In the genomic region with DNA sequence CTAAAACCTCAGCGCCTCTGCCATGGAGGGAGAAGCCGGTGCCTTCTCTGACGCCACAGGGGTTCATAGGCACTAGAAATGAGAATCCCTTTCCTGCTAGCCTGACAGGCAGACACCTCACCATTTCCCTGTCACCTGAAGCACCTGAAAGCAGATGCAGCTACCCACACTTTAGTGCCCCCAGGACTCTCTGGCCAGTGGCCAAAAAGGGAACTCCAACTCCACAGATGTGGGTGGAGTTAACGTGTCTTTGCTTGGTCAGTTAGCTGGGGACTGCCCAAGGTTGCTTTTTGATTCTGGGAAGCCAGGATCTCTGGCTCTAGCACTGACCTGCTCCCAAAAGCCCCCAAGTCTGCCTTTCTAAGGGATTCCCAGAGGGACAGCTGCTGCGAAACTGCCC, we compare ENCODE assay signal across 11 mouse cellular contexts. TPM values are rescaled to one million over a fixed set of nuclear protein-coding genes. Genes with fewer than 3 reads are reported as not detected.
DNase-seq lines count a peak whose midpoint lies in the region; ATAC-seq lines count a peak whose summit lies in the region.
"Had no signal": no experiment of that assay in that cellular context is flagged by ENCODE, and none has a peak within 500 bp of the region (broad histone marks: within the 10 kb centered on the region; RNA-seq: fewer than 3 reads in every experiment).

No protein-coding gene starts in this region.

- no peaks in the 10 kb centered on the region for H3K9me3 ChIP-seq in kidney, embryonic 14.5 days (ENCODE audit: control insufficient read depth, low read length)
- H3K9me3 ChIP-seq in embryonic facial prominence, embryonic 12.5 days = no peaks in the 10 kb centered on the region
- H3K9me3 ChIP-seq in hindbrain, embryonic 15.5 days = no peaks in the 10 kb centered on the region
- H3K9me3 ChIP-seq in midbrain, embryonic 12.5 days = no peaks in the 10 kb centered on the region
- H3K9me3 ChIP-seq: G1E had no signal

- no peaks in the 10 kb centered on the region for H3K27me3 ChIP-seq in kidney, embryonic 14.5 days (ENCODE audit: control insufficient read depth, insufficient read depth, low read length)
- no peaks in the 10 kb centered on the region for H3K27me3 ChIP-seq in embryonic facial prominence, embryonic 12.5 days
- no peaks in the 10 kb centered on the region for H3K27me3 ChIP-seq in hindbrain, embryonic 15.5 days
- H3K27me3 ChIP-seq in midbrain, embryonic 12.5 days = peaks cover 18% of the 10 kb centered on the region

- H3K27ac ChIP-seq in kidney, embryonic 14.5 days (ENCODE audit: low read depth, low read length) = peak overlapping the region; percentile 11; the same call in 1 of the 2 replicates
- H3K27ac ChIP-seq in embryonic facial prominence, embryonic 12.5 days = 0 out of 2 replicates have a peak overlapping the region, but pooled peaks have one; percentile 81
- peak overlapping the region; percentile 78 for H3K27ac ChIP-seq in hindbrain, embryonic 15.5 days (replicated peaks)
- peak overlapping the region; percentile 83 for H3K27ac ChIP-seq in midbrain, embryonic 12.5 days (replicated peaks)

- peak overlapping the region; percentile 81; the same call in 1 of the 2 replicates for H3K4me2 ChIP-seq in kidney, embryonic 14.5 days (replicated peaks; ENCODE audit: low read depth, low read length)
- H3K4me2 ChIP-seq in embryonic facial prominence, embryonic 12.5 days (replicated peaks) = peak overlapping the region; percentile 67
- peak overlapping the region; percentile 66 for H3K4me2 ChIP-seq in hindbrain, embryonic 15.5 days
- peak overlapping the region; percentile 88 for H3K4me2 ChIP-seq in midbrain, embryonic 12.5 days (replicated peaks)

- 65% methylated on average over 5 of the region's 5 CpGs for WGBS in kidney, embryonic 14.5 days
- 58% methylated on average over 5 of the region's 5 CpGs for WGBS in embryonic facial prominence, embryonic 12.5 days
- WGBS in hindbrain, embryonic 15.5 days = 40% methylated on average over 5 of the region's 5 CpGs
- WGBS in midbrain, embryonic 12.5 days = 51% methylated on average over 5 of the region's 5 CpGs

- H3K4me1 ChIP-seq in kidney, embryonic 14.5 days (ENCODE audit: control insufficient read depth, insufficient read depth, low read length) = peaks cover 29% of the 10 kb centered on the region
- H3K4me1 ChIP-seq in embryonic facial prominence, embryonic 12.5 days = peaks cover 35% of the 10 kb centered on the region
- peaks cover 50% of the 10 kb centered on the region for H3K4me1 ChIP-seq in hindbrain, embryonic 15.5 days (replicated peaks)
- H3K4me1 ChIP-seq in midbrain, embryonic 12.5 days = peaks cover 58% of the 10 kb centered on the region

- DNase-seq in kidney, adult 8-10 months = no peak
- DNase-seq in frontal cortex, postnatal 10 days (ENCODE audit: low spot score in 2 of 2) = no peak
- DNase-seq: cerebellum, adult 9-10 months; right cerebral cortex, postnatal 4 days had no signal

- peak overlapping the region; percentile 34; the same call in 1 of the 2 replicates for H3K9ac ChIP-seq in kidney, embryonic 14.5 days (ENCODE audit: low read depth, low read length)
- H3K9ac ChIP-seq in embryonic facial prominence, embryonic 12.5 days = peak overlapping the region; percentile 70
- H3K9ac ChIP-seq in hindbrain, embryonic 15.5 days = peak overlapping the region; percentile 62
- H3K9ac ChIP-seq in midbrain, embryonic 12.5 days (replicated peaks) = peak overlapping the region; percentile 77

- H3K36me3 ChIP-seq in kidney, embryonic 14.5 days (ENCODE audit: control insufficient read depth, insufficient read depth, low read length) = no peaks in the 10 kb centered on the region; the same call in 1 of the 2 replicates
- peaks cover under 1% of the 10 kb centered on the region; the same call in 1 of the 2 replicates for H3K36me3 ChIP-seq in embryonic facial prominence, embryonic 12.5 days
- H3K36me3 ChIP-seq in hindbrain, embryonic 15.5 days = no peaks in the 10 kb centered on the region
- H3K36me3 ChIP-seq in midbrain, embryonic 12.5 days = peaks cover 16% of the 10 kb centered on the region; the same call in 1 of the 2 replicates

- no peak overlapping the region; the same call in 1 of the 2 replicates for H3K4me3 ChIP-seq in kidney, embryonic 14.5 days (ENCODE audit: low read length)
- peak overlapping the region; percentile 77 for H3K4me3 ChIP-seq in embryonic facial prominence, embryonic 12.5 days
- peak overlapping the region; percentile 79 for H3K4me3 ChIP-seq in hindbrain, embryonic 15.5 days
- H3K4me3 ChIP-seq in midbrain, embryonic 12.5 days = peak overlapping the region; percentile 71

- no peak for ATAC-seq in kidney, embryonic 14.5 days (ENCODE audit: low FRiP score, low TSS enrichment)
- no peak for ATAC-seq in embryonic facial prominence, embryonic 12.5 days (ENCODE audit: insufficient number of reproducible peaks, insufficient read depth, low FRiP score, low TSS enrichment)
- no peak for ATAC-seq in hindbrain, embryonic 15.5 days (ENCODE audit: low FRiP score, low read depth)
- no peak for ATAC-seq in midbrain, embryonic 12.5 days (ENCODE audit: low FRiP score, low read depth)
- no peak for ATAC-seq in inflammation-experienced regulatory T-cells, adult 6 months
- ATAC-seq in granulocyte monocyte progenitor cell, adult 5-6 weeks (replicated peaks; ENCODE audit: poor library complexity, severe bottlenecking) = no peak

RNA-seq across cellular contexts. Expression of a gene that starts 2.5 kb away (rescaled TPM):
- polyA plus RNA-seq in kidney, embryonic 14.5 days (2014; fragmentation: Nextera tagmentation; extraction: Ambion mirVana) = 23.1 and 45.2 TPM in 2 replicates
- 117 and 120 TPM in 2 replicates for polyA plus RNA-seq in embryonic facial prominence, embryonic 12.5 days (2016; fragmentation: Nextera tagmentation; extraction: Ambion mirVana)
- polyA plus RNA-seq in hindbrain, embryonic 15.5 days (2015; fragmentation: Nextera tagmentation; extraction: Ambion mirVana) = 171 and 178 TPM in 2 replicates
- 255 and 264 TPM in 2 replicates for polyA plus RNA-seq in midbrain, embryonic 12.5 days (2016; fragmentation: Nextera tagmentation; extraction: Ambion mirVana)
- 10 to 100 TPM; 14.0 to 53.9 (median 14.9) TPM for polyA plus RNA-seq in inflammation-experienced regulatory T-cells, adult 6 months (2017; shearing (Covaris generic))
- total RNA-seq in granulocyte monocyte progenitor cell, adult 5-6 weeks (2014; fragmentation: Nextera tagmentation) = 4.0 and 9.1 TPM in 2 replicates
- 3.9 and 6.2 TPM in 2 replicates for total RNA-seq in granulocyte monocyte progenitor cell, adult 5-6 weeks (2017)

RNA-seq across cellular contexts. Expression of a gene that starts 11.1 kb away (rescaled TPM):
- polyA plus RNA-seq in kidney, embryonic 14.5 days (2014; fragmentation: Nextera tagmentation; extraction: Ambion mirVana) = not detected in 2 replicates
- polyA plus RNA-seq in embryonic facial prominence, embryonic 12.5 days (2016; fragmentation: Nextera tagmentation; extraction: Ambion mirVana) = not detected in 2 replicates
- polyA plus RNA-seq in hindbrain, embryonic 15.5 days (2015; fragmentation: Nextera tagmentation; extraction: Ambion mirVana) = not detected in 2 replicates
- not detected in 2 replicates for polyA plus RNA-seq in midbrain, embryonic 12.5 days (2016; fragmentation: Nextera tagmentation; extraction: Ambion mirVana)
- not detected for polyA plus RNA-seq in inflammation-experienced regulatory T-cells, adult 6 months (2017; shearing (Covaris generic))
- total RNA-seq in granulocyte monocyte progenitor cell, adult 5-6 weeks (2014; fragmentation: Nextera tagmentation) = not detected in 2 replicates
- not detected in 2 replicates for total RNA-seq in granulocyte monocyte progenitor cell, adult 5-6 weeks (2017)
- total RNA-seq: G1E had no signal
- polyA plus RNA-seq: G1E had no signal

RNA-seq across cellular contexts. Expression of a gene that starts 31.9 kb away (rescaled TPM):
- polyA plus RNA-seq in kidney, embryonic 14.5 days (2014; fragmentation: Nextera tagmentation; extraction: Ambion mirVana) = 11.0 and 13.7 TPM in 2 replicates
- 23.9 and 24.2 TPM in 2 replicates for polyA plus RNA-seq in embryonic facial prominence, embryonic 12.5 days (2016; fragmentation: Nextera tagmentation; extraction: Ambion mirVana)
- polyA plus RNA-seq in hindbrain, embryonic 15.5 days (2015; fragmentation: Nextera tagmentation; extraction: Ambion mirVana) = 20.2 and 22.0 TPM in 2 replicates
- polyA plus RNA-seq in midbrain, embryonic 12.5 days (2016; fragmentation: Nextera tagmentation; extraction: Ambion mirVana) = 23.2 and 26.0 TPM in 2 replicates
- 10 to 100 TPM in 2 of 3 experiments, 1 to 10 TPM in 1; 8.0 to 12.6 (median 12.5) TPM for polyA plus RNA-seq in inflammation-experienced regulatory T-cells, adult 6 months (2017; shearing (Covaris generic))
- 9.1 and 10.4 TPM in 2 replicates for total RNA-seq in granulocyte monocyte progenitor cell, adult 5-6 weeks (2014; fragmentation: Nextera tagmentation)
- total RNA-seq in granulocyte monocyte progenitor cell, adult 5-6 weeks (2017) = 13.9 and 21.9 TPM in 2 replicates

RNA-seq across cellular contexts. Expression of a gene that starts 32.0 kb away (rescaled TPM):
- polyA plus RNA-seq in kidney, embryonic 14.5 days (2014; fragmentation: Nextera tagmentation; extraction: Ambion mirVana) = 44.5 and 59.4 TPM in 2 replicates
- 51.1 and 52.9 TPM in 2 replicates for polyA plus RNA-seq in embryonic facial prominence, embryonic 12.5 days (2016; fragmentation: Nextera tagmentation; extraction: Ambion mirVana)
- 39.0 and 39.7 TPM in 2 replicates for polyA plus RNA-seq in hindbrain, embryonic 15.5 days (2015; fragmentation: Nextera tagmentation; extraction: Ambion mirVana)
- 48.6 and 52.1 TPM in 2 replicates for polyA plus RNA-seq in midbrain, embryonic 12.5 days (2016; fragmentation: Nextera tagmentation; extraction: Ambion mirVana)
- polyA plus RNA-seq in inflammation-experienced regulatory T-cells, adult 6 months (2017; shearing (Covaris generic)) = 100 to 1,000 TPM in 1 of 3 experiments, 10 to 100 TPM in 2; 89.9 to 115 (median 99.3) TPM
- 59.0 and 70.4 TPM in 2 replicates for total RNA-seq in granulocyte monocyte progenitor cell, adult 5-6 weeks (2014; fragmentation: Nextera tagmentation)
- total RNA-seq in granulocyte monocyte progenitor cell, adult 5-6 weeks (2017) = 45.5 and 59.1 TPM in 2 replicates

Comparison
In these comparisons a context has a peak if more than half of its experiments do, and no peak if none do; other contexts are left out.
1. H3K27ac ChIP-seq: peak in every context shown above with its lines; median percentile 83 in midbrain, embryonic 12.5 days; 81 in embryonic facial prominence, embryonic 12.5 days; 78 in hindbrain, embryonic 15.5 days; 11 in kidney, embryonic 14.5 days.